Mouse (Mus musculus) olfactory bulb, adult 2 months (tissue): ENCODE data around the gene Tspan5.

Experiments
- CTCF ChIP-seq: fragments of 200-500 bp; IDR thresholded peaks from 2 replicates; pipeline ENCODE4 v1.5.1; 2012; ENCODE audit warnings: low read depth, mild to moderate bottlenecking, low read length, moderate library complexity; ENCODE audit not compliant: insufficient read depth
- POLR2A ChIP-seq: fragments of 200-500 bp; IDR thresholded peaks from 2 replicates; pipeline ENCODE4 v1.6.1; 2012; ENCODE audit warnings: mild to moderate bottlenecking, low read depth, low read length, moderate library complexity; ENCODE audit not compliant: insufficient read depth

DNA sequence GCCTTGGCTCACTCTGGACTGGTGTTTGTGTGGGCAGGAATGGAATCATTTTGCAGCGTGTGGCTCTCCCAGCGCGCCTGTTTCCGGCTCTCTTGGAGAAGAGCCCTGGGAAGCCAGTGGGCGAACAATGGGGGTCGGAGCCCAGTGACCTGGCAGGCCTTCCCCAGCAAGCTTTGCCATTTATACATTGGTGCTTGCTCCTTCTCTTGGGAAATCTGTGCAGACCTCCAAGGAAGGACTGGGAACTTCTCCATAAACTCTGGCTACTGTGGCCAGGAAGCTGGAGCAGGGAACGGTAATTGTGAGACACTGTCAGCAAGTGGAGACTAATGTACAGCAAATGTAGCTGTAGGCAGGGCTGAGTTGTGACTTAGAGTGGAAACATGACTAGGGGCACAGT, 163.7 kb downstream of the Tspan5 start:
- TF ChIP-seq POLR2A (no peak), CTCF (no peak)
